Mouse (Mus musculus) liver, embryonic 14.5 days (tissue): ENCODE data around the gene Rsad2.
A peak's percentile ranks its signal among the peaks of the same experiment; 100 is the strongest.

Experiments used
- CTCF ChIP-seq: IDR thresholded peaks from 2 replicates; pipeline ENCODE4 v1.5.1; 2016; ENCODE audit warnings: antibody characterized with exemption, low read depth, control low read depth
- EP300 ChIP-seq: IDR thresholded peaks from 2 replicates; pipeline ENCODE4 v1.6.1; 2016; ENCODE audit warnings: antibody characterized with exemption, low read depth

DNA sequence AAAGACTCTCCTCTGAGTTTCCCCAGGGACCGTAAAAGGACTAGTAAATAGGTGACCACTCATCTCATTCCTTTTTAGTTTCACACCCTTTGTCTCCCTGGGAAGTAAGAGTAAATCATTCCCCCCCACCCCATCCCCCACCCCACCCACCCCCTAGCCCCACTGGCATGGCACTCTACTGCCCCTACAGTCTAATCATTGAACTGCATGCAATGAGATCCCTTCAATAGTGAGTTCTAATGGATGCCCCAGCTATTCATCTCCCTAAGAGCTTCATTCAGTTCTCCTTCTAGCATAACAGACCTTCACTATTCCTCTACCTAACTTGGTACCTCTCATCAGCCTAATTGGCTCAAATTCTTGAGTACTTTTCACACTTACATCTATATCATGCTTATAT, 33.7 kb upstream of the Rsad2 start:
- TF ChIP-seq CTCF (peak; percentile 55), EP300 (no peak)
